Mouse (Mus musculus) CH12.LX (cell line): ENCODE measurements around the gene Olfr1179. TPM values are rescaled to one million over a fixed set of nuclear protein-coding genes. Genes with fewer than 3 reads are reported as not detected.
"Not testable (repeated sequence)": the region's sequence is repeated elsewhere in the genome, so short reads cannot be mapped to it uniquely, and the experiment has no call there.

Experiments
- DNase-seq: peaks from one replicate; pipeline ENCODE4 v3.0.0-alpha.2; 2013; ENCODE audit errors: extremely low read depth
- H3K27ac ChIP-seq: 2 replicates; pipeline ENCODE4 v1.5.1; 2012; ENCODE audit warnings: low read depth, mild to moderate bottlenecking, control low read depth, moderate library complexity; ENCODE audit not compliant: insufficient read depth
- H3K27me3 ChIP-seq: replicated peaks from 2 replicates; pipeline ENCODE3; 2012; ENCODE audit warnings: inconsistent platforms
- H3K36me3 ChIP-seq, 2 experiments: replicated peaks in 1 of 2; 2 replicates each; pipeline versions ENCODE3 to v1.6.1; 2012; ENCODE audit warnings: inconsistent platforms in 1 of 2, low read length in 1 of 2, mild to moderate bottlenecking in 1 of 2, mixed read lengths in 1 of 2, moderate library complexity in 1 of 2; ENCODE audit not compliant: control insufficient read depth in 1 of 2, insufficient read depth in 1 of 2
- H3K4me1 ChIP-seq, 2 experiments: 2 replicates each; pipeline ENCODE4 v1.6.1; 2012; ENCODE audit warnings: inconsistent platforms in 1 of 2, moderate library complexity in 1 of 2; ENCODE audit not compliant: insufficient read depth in 2 of 2, control insufficient read depth in 1 of 2
- H3K4me2 ChIP-seq: 2 replicates; pipeline ENCODE4 v1.6.1; 2012; ENCODE audit warnings: low read depth, mild to moderate bottlenecking, control low read depth; ENCODE audit not compliant: poor library complexity, insufficient read depth, severe bottlenecking
- H3K4me3 ChIP-seq, 3 experiments: fragments of 150-350 bp in 1 of 3; sonication (generic) in 1 of 3; replicated peaks in 1 of 3; 2 replicates each; pipeline versions ENCODE3 to v1.5.1; 2011 to 2012; ENCODE audit warnings: low read depth in 2 of 3, low read length in 2 of 3, mild to moderate bottlenecking in 2 of 3, moderate library complexity in 2 of 3, control low read depth in 1 of 3, improper control_type of control experiment in 1 of 3, inconsistent platforms in 1 of 3, mixed read lengths in 1 of 3; ENCODE audit not compliant: poor library complexity in 1 of 3
- H3K79me2 ChIP-seq: replicated peaks from 2 replicates; pipeline ENCODE4 v1.6.1; 2012; ENCODE audit warnings: mild to moderate bottlenecking, moderate library complexity; ENCODE audit not compliant: control insufficient read depth, poor library complexity, insufficient read depth, severe bottlenecking; ENCODE audit errors: extremely low read depth
- H3K9ac ChIP-seq: 2 replicates; pipeline ENCODE4 v1.6.1; 2012; ENCODE audit warnings: low read depth, mild to moderate bottlenecking, control low read depth, moderate library complexity; ENCODE audit not compliant: insufficient read depth
- H3K9me3 ChIP-seq: replicated peaks from 2 replicates; pipeline ENCODE3; 2012; ENCODE audit warnings: low read length, inconsistent platforms, mixed read lengths
- BHLHE40 ChIP-seq: IDR thresholded peaks from 2 replicates; pipeline ENCODE4 v1.6.1; 2011; ENCODE audit warnings: mild to moderate bottlenecking, low read depth, low read length, improper control_type of control experiment
- CHD2 ChIP-seq: IDR thresholded peaks from 2 replicates; pipeline ENCODE4 v1.6.1; 2011; ENCODE audit warnings: low read length, improper control_type of control experiment
- E2F4 ChIP-seq: IDR thresholded peaks from 2 replicates; pipeline ENCODE4 v1.6.1; 2011; ENCODE audit warnings: low read depth, low read length, improper control_type of control experiment; ENCODE audit not compliant: insufficient replicate concordance
- EP300 ChIP-seq: IDR thresholded peaks from 2 replicates; pipeline ENCODE4 v1.6.1; 2011; ENCODE audit warnings: low read length, improper control_type of control experiment
- GABPA ChIP-seq: IDR thresholded peaks from 2 replicates; pipeline ENCODE4 v1.6.1; 2012; ENCODE audit warnings: low read depth, low read length, improper control_type of control experiment, inconsistent platforms; ENCODE audit not compliant: insufficient replicate concordance
- HCFC1 ChIP-seq: IDR thresholded peaks from 2 replicates; pipeline ENCODE4 v1.6.1; 2012; ENCODE audit warnings: low read depth, mild to moderate bottlenecking, inconsistent platforms, low read length, improper control_type of control experiment
- JUND ChIP-seq: conservative IDR thresholded peaks from 2 replicates; pipeline ENCODE4 v1.6.1; 2011; ENCODE audit warnings: low read depth, low read length, improper control_type of control experiment
- TBP ChIP-seq: conservative IDR thresholded peaks from 2 replicates; pipeline ENCODE4 v1.6.1; 2011; ENCODE audit warnings: low read depth, low read length, improper control_type of control experiment
- dilution Hi-C: fragments of 300-500 bp; cut with MboI; formaldehyde crosslinking; loops from 2 replicates; pipeline ENCODE4 v1.14.3; 2020; ENCODE audit warnings: low sequenced_read_pairs; ENCODE audit not compliant: extremely low pct_unique_long_range_greater_than_20kb, extremely low pct_ligation_motif_present
- in situ Hi-C: fragments of 300-500 bp; cut with MboI; formaldehyde crosslinking; loops from 3 replicates; pipeline ENCODE4 v1.14.3; 2019; ENCODE audit warnings: low sequenced_read_pairs, low pct_ligation_motif_present, low pct_unique_long_range_greater_than_20kb, mixed read lengths
- polyA plus RNA-seq: library from polyadenylated mRNA; unstranded; fragments of >175 nt; gene quantifications from 2 replicates; pipeline ENCODE4 v1.2.1, GENCODE M21; 2012; ENCODE audit warnings: low read depth; ENCODE audit not compliant: insufficient read length
- total RNA-seq, 2 experiments: library from RNA; depleted of rRNA; stranded (reverse); fragments of 300-350 nt in 1 of 2; fragments of >200 nt in 1 of 2; gene quantifications; 2 replicates each; pipeline ENCODE4 v1.2.3; 2012 to 2014

Gene Olfr1179
- not detected in 2 replicates for total RNA-seq (2012; rRNA removed)
- total RNA-seq (2014; rRNA removed), result not detected in 2 replicates
- polyA plus RNA-seq, result not detected in 2 replicates

DNA sequence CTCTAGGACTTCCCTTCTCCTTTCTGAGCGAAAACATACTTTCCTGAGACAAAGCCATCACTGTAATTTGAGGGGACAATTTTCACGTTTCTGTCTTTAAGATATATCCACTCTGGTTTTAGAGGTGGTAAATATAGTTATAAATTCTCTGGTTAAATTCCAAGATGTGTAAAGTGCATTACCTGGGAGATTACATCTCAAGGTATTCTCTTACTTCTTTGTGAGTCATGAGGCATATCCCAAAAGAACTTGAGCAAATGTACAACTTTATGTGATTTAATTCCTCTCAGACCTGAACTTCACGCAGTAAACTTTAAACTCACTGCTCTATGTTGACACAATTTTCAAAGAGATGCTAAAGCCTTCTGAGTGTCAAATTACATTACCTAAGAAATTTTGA lies at the start of gene Olfr1179:
Olfr1179 (minus strand) TSS at position 101 of the 400 bp plus-strand sequence.
- no peak within 1 kb of the TSS for H3K4me2 ChIP-seq
- H3K4me1 ChIP-seq, result no peaks in the 10 kb centered on the region
- H3K27me3 ChIP-seq, result no peaks in the 10 kb centered on the region
- DNase-seq, result no peak
- dilution Hi-C loops (no loop called here), in situ Hi-C loops (no loop called here)
- H3K9ac ChIP-seq, result no peak within 1 kb of the TSS
- peaks cover 18% of the 10 kb centered on the region for H3K9me3 ChIP-seq
- no peaks in the 10 kb centered on the region for H3K79me2 ChIP-seq
- H3K27ac ChIP-seq, result no peak within 1 kb of the TSS
- TF ChIP-seq HCFC1, result no peak
- TF ChIP-seq CHD2, result no peak
- no peak for TF ChIP-seq TBP
- TF ChIP-seq BHLHE40, result no peak
- no peak for TF ChIP-seq EP300
- TF ChIP-seq JUND, result no peak
- no peak within 1 kb of the TSS for H3K4me3 ChIP-seq
- H3K36me3 ChIP-seq, result no peaks in the 10 kb centered on the region

DNA sequence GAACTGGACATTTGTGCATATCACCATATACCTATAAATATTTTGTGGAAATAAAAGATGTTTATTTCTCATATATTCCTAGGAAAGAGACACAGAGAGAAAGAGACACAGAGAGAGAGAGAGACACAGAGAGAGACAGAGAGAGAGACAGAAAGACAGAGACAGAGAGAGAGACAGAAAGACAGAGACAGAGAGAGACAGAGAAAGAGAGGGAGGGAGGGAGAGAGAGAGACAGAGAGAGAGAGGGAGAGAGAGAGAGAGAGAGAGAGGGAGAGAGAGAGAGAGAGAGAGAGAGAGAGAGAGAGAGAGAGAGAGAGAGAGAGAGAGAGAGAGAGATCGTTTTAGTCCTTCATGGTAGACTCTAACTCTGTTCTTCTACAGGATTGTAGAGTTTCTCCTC lies 48.3 kb upstream of the Olfr1179 start, which contains the start of gene Olfr1183:
Olfr1183 (plus strand) TSS at position 301 of the 400 bp plus-strand sequence.
- H3K9ac ChIP-seq, H3K79me2 ChIP-seq, H3K4me1 ChIP-seq, in situ Hi-C loops, H3K36me3 ChIP-seq, H3K27me3 ChIP-seq, H3K27ac ChIP-seq, H3K4me3 ChIP-seq, DNase-seq, H3K4me2 ChIP-seq, dilution Hi-C loops: not testable (repeated sequence)
- H3K9me3 ChIP-seq, result peaks cover 13% of the 10 kb centered on the region

DNA sequence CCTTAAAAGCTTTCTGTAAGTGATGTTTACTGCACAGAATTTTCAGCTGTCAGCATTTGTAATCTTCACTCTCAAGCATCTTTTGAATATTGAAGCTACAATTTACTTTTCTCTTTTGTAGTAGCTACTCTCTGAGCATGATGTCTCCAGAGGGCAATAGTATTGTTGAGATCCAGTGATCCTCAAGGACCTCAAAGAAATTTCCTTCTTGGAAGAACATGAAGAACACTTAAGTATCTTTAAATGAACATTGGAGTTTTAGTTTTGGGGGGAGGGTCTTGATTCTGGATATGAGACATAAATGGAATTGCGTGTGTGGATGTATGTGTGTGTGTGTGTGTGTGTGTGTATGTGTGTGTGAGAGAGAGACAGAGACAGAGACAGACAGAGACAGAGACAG lies 42.8 kb upstream of the Olfr1179 start, which contains the start of gene Gm13757:
Gm13757 (minus strand) TSS at position 101 of the 400 bp plus-strand sequence.
- Histone ChIP-seq H3K9ac (no peak within 1 kb of the TSS), H3K27me3 (no peaks in the 10 kb centered on the region), H3K36me3 (no peaks in the 10 kb centered on the region), H3K4me1 (no peaks in the 10 kb centered on the region), H3K27ac (no peak within 1 kb of the TSS), H3K4me3 (no peak within 1 kb of the TSS), H3K9me3 (peaks cover 2% of the 10 kb centered on the region), H3K4me2 (no peak within 1 kb of the TSS), H3K79me2 (no peaks in the 10 kb centered on the region)
- in situ Hi-C loops, result no loop called here
- dilution Hi-C loops, result no loop called here
- TF ChIP-seq E2F4 (no peak), GABPA (no peak)
- DNase-seq, result no peak
